Mouse (Mus musculus) G1E (cell line): Measurements from ENCODE around the gene Dnajc5. TPM values are rescaled to one million over a fixed set of nuclear protein-coding genes. Genes with fewer than 3 reads are reported as not detected.

Experiments used
- ATAC-seq: 2 replicates; pipeline ENCODE4 v1.8.0; 2016; ENCODE audit warnings: mild to moderate bottlenecking; ENCODE audit not compliant: insufficient number of reproducible peaks, poor library complexity, low FRiP score, severe bottlenecking; ENCODE audit errors: extremely low read depth
- DNase-seq: peaks from one replicate; pipeline ENCODE4 v3.0.0; 2012; ENCODE audit warnings: low spot score
- H3K27me3 ChIP-seq: 2 replicates; pipeline ENCODE4 v1.6.1; 2012; ENCODE audit warnings: mild to moderate bottlenecking, low read length, inconsistent platforms; ENCODE audit not compliant: insufficient read depth
- H3K36me3 ChIP-seq: replicated peaks from 2 replicates; pipeline ENCODE3; 2012; ENCODE audit warnings: mild to moderate bottlenecking, inconsistent platforms
- H3K4me1 ChIP-seq: 2 replicates; pipeline ENCODE4 v1.6.1; 2012; ENCODE audit warnings: low read depth, low read length, inconsistent platforms, mixed read lengths; ENCODE audit not compliant: insufficient read depth
- H3K4me3 ChIP-seq: 2 replicates; pipeline ENCODE4 v1.5.1; 2012; ENCODE audit warnings: low read depth, mild to moderate bottlenecking, inconsistent platforms, low read length, moderate library complexity, mixed read lengths
- H3K9me3 ChIP-seq: replicated peaks from 2 replicates; pipeline ENCODE4 v1.6.1; 2012; ENCODE audit warnings: inconsistent platforms
- CTCF ChIP-seq: IDR thresholded peaks from 2 replicates; pipeline ENCODE4 v1.5.1; 2012; ENCODE audit warnings: low read depth, low read length, inconsistent platforms, mixed read lengths
- GATA1 ChIP-seq: IDR thresholded peaks from 2 replicates; pipeline ENCODE4 v1.6.1; 2012; ENCODE audit warnings: borderline replicate concordance, low read length, inconsistent platforms, mixed read lengths
- GATA2 ChIP-seq: IDR thresholded peaks from 2 replicates; pipeline ENCODE4 v1.6.1; 2012; ENCODE audit warnings: low read depth, low read length, inconsistent platforms, borderline replicate concordance
- POLR2AphosphoS5 ChIP-seq: IDR thresholded peaks from 2 replicates; pipeline ENCODE4 v1.6.1; 2012; ENCODE audit warnings: low read depth, low read length, inconsistent platforms; ENCODE audit not compliant: insufficient replicate concordance
- TAL1 ChIP-seq: conservative IDR thresholded peaks from 2 replicates; pipeline ENCODE4 v1.6.1; 2012; ENCODE audit warnings: low read depth, low read length, inconsistent platforms, mixed read lengths
- polyA plus RNA-seq: library from polyadenylated mRNA; stranded (reverse); fragments of >175 nt; gene quantifications from 2 replicates; pipeline ENCODE4 v1.2.3, GENCODE M21; 2012
- total RNA-seq, 2 experiments: library from RNA; stranded (forward) in 1 of 2; stranded (reverse) in 1 of 2; fragments of 200-1000 nt in 1 of 2; fragments of >200 nt in 1 of 2; fragmentation: Nextera tagmentation in 1 of 2; gene quantifications; 2 replicates each; pipeline ENCODE4 v1.2.3; 2014 to 2017

The Dnajc5 gene
- total and polyA plus RNA-seq, 3 experiments = 34.3 to 52.7 (median 41.9) TPM

DNA sequence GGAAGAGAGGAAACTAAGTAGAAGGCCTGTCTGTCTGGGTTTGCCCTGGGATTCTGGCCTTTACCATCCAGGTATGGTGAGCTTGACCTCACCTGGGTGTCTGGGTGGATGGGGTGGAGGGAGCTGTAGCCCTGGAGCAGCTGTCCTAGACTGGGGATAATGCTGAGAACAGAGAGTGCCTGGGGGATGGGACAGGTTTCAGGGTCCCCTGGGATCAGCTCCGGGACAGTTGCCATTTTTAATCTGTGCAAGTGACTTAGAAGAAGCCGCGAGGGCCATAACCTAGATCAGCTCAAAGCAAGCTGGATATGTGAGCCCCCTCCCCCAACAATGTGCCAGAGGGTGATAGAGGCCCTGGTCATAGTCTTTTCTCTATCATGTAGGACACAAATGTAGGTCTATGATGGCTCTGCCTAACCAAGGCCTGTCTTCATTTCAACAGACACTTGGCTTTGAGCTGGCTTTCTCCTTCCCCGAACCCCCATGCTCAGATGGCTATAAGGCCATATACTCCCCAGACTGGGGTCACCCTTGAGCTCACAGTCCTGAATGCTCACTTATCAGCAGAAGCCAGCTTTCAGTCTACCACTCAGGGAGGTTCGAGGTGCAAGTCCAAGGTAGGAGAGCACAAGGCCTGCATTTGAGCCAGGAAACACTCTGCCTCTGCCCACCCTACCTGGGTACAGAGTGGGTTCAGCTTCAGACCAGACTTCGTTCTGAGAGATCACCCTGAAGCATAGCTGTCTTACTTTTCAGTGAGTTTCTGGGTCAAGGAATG, 35.6 kb upstream of the Dnajc5 start:
- H3K4me3 ChIP-seq = no peak overlapping the region
- DNase-seq (no peak), ATAC-seq (no peak)
- peaks cover 51% of the 10 kb centered on the region for H3K27me3 ChIP-seq
- peaks cover 3% of the 10 kb centered on the region for H3K4me1 ChIP-seq
- H3K9me3 ChIP-seq = no peaks in the 10 kb centered on the region
- no peaks in the 10 kb centered on the region for H3K36me3 ChIP-seq
- no peak for TF ChIP-seq POLR2AphosphoS5
- TF ChIP-seq GATA1 = no peak
- no peak for TF ChIP-seq TAL1
- TF ChIP-seq GATA2 = no peak

GRCm38 (mm10) chr2:181485741-181486140, 34.5 kb upstream of the Dnajc5 start:
- Histone ChIP-seq H3K27me3 (peaks cover 51% of the 10 kb centered on the region), H3K4me3 (no peak overlapping the region), H3K36me3 (no peaks in the 10 kb centered on the region), H3K9me3 (no peaks in the 10 kb centered on the region), H3K4me1 (peaks cover 3% of the 10 kb centered on the region)
- no peak for DNase-seq
- ATAC-seq = no peak
- TF ChIP-seq CTCF (no peak), POLR2AphosphoS5 (no peak), GATA2 (no peak), GATA1 (no peak), TAL1 (no peak)

GRCm38 (mm10) chr2:181487338-181488277, 32.7 kb upstream of the Dnajc5 start:
- H3K36me3 ChIP-seq = no peaks in the 10 kb centered on the region
- no peak for DNase-seq
- H3K4me1 ChIP-seq = peaks cover 14% of the 10 kb centered on the region
- no peaks in the 10 kb centered on the region for H3K9me3 ChIP-seq
- no peak for ATAC-seq
- H3K4me3 ChIP-seq = no peak overlapping the region
- H3K27me3 ChIP-seq = peaks cover 51% of the 10 kb centered on the region
- TF ChIP-seq GATA2 (no peak), GATA1 (no peak), CTCF (no peak), TAL1 (no peak), POLR2AphosphoS5 (no peak)

GRCm38 (mm10) chr2:181491432-181492205, 28.7 kb upstream of the Dnajc5 start:
- Histone ChIP-seq H3K4me1 (peaks cover 21% of the 10 kb centered on the region), H3K4me3 (no peak overlapping the region), H3K9me3 (no peaks in the 10 kb centered on the region), H3K36me3 (no peaks in the 10 kb centered on the region), H3K27me3 (peaks cover 29% of the 10 kb centered on the region)
- TF ChIP-seq TAL1 (no peak), GATA1 (no peak), GATA2 (no peak), CTCF (no peak), POLR2AphosphoS5 (no peak)
- DNase-seq (no peak), ATAC-seq (peak; percentile 56; the same call in 1 of the 2 replicates)

- Histone ChIP-seq H3K4me1 (peaks cover 23% of the 10 kb centered on the region), H3K36me3 (no peaks in the 10 kb centered on the region), H3K9me3 (no peaks in the 10 kb centered on the region), H3K27me3 (peaks cover 24% of the 10 kb centered on the region), H3K4me3 (no peak overlapping the region)
- TF ChIP-seq GATA1 (no peak), GATA2 (no peak), TAL1 (no peak), POLR2AphosphoS5 (no peak), CTCF (no peak)
- no peak for ATAC-seq
- DNase-seq = no peak
Measured at GRCm38 (mm10) chr2:181492206-181492605, 28.1 kb upstream of the Dnajc5 start.
